Mouse (Mus musculus): ENCODE data around the gene P4ha3.

The P4ha3 gene

DNA sequence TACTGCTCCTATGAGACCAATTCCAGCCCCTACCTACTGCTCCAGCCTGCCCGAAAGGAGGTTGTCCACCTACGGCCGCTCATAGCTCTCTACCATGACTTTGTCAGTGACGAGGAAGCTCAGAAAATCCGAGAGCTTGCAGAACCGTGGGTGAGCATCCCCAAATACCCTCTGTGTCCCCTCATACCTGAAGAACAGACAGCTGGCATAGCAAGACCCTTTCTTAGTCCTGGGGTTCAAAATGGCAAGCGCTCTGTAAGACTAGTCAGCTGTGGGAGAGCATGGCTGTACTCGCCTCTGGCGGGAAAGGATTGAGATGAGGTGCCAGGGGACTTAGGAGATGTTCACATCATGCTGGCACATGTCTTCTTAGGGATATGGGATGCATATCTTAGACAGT lies 20.6 kb downstream of the P4ha3 start:
- no peak for DNase-seq (ENCODE audit: low spot score in 2 of 2)

DNA sequence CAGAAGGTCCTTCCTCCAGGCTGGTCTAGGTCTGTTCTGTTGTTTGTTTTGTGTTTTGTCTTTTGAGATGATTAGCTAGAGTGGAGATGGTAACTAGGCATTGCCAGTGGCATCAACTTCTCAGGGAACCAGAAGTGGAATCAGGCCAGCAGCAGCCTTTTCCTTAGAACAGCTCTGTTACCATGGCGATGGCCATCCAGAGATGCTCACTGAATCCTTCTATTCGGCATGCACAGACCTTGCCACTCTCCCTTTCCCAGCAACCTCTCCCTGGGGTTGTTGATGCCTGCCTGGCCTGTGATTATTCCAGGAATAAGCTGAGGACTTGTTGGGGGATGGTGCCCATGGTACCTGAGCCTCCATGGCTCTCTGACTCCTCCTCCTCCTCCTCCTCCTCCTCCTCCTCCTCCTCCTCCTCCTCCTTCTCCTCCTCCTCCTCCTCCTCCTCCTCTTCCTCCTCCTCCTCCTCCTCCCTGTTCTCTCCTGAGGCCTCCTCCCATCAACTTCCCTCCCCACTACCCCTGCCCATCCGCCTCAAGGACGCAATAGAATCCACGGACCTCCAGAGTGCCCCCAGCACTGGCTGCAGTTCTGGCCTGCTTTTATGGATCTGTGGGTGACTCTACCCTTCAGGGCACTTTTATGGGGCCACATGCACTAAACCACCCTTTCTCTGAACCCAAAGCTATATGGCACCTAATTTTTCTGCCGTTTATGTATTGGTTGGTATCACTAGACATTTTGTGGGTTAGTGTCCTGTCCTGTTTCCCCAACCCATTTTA lies 22.7 kb downstream of the P4ha3 start:
- DNase-seq (ENCODE audit: low spot score in 2 of 2): peak; percentile 51 to 52

- DNase-seq (ENCODE audit: low spot score in 2 of 2): no peak
These were observed 23.9 kb downstream of the P4ha3 start for GRCm38 (mm10) chr7:100309216-100309615.

DNA sequence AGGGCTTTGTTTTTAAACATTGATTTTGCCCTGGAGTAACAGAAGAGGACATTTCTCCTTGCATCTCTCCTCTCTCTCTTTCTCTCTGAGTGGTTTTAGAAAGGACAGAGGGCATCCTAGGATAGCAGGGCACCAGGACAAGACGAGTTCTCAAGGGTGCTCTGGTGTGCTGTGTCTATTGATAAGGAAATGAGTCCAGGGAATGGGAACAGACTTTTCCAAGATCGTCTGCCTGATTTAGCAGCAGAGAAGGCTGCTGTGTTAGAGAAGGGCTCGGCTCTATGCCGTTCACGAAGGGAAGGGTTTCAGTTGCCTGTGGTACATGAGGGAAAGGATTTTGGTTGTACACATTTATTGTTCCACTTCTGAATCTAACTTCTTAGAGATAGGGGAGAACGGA lies 24.4 kb downstream of the P4ha3 start:
- no peak for DNase-seq (ENCODE audit: low spot score in 2 of 2)

GRCm38 (mm10) chr7:100310290-100310689 lies 25.0 kb downstream of the P4ha3 start:
- DNase-seq (ENCODE audit: low spot score in 2 of 2): no peak

GRCm38 (mm10) chr7:100312716-100313115 lies 27.4 kb downstream of the P4ha3 start:
- no peak for DNase-seq (ENCODE audit: low spot score in 2 of 2)

GRCm38 (mm10) chr7:100316924-100317323 lies 31.6 kb downstream of the P4ha3 start:
- DNase-seq (ENCODE audit: low spot score in 2 of 2): no peak

GRCm38 (mm10) chr7:100317534-100317933 lies 32.2 kb downstream of the P4ha3 start:
- no peak for DNase-seq (ENCODE audit: low spot score in 2 of 2)

- no peak for DNase-seq (ENCODE audit: low spot score in 2 of 2)
These were observed 38.4 kb downstream of the P4ha3 start for GRCm38 (mm10) chr7:100323721-100324120.

GRCm38 (mm10) chr7:100325482-100325881 lies 40.2 kb downstream of the P4ha3 start:
- peak in 1 of 2 experiments; percentile 40 for DNase-seq (ENCODE audit: low spot score in 2 of 2)

GRCm38 (mm10) chr7:100327514-100327913 lies 42.2 kb downstream of the P4ha3 start:
- no peak for DNase-seq (ENCODE audit: low spot score in 2 of 2)

DNA sequence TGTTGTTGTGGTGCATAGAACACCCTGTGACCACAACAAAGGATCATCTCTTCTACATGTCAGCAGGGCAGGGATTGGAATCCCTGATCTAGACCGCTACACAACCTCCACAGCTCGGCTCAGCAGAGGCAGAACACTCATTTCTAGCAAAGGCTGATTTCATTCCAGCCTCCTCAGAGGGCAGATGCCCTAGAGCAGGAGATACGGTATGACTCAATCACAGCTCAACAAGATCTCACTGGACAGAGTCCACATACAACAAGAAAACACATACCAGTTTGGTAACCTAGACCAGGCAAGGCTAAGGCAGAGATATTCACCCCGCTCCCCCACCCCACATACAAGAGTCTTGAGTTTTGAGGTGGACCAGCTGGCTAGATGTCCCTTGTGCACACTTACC lies 43.3 kb downstream of the P4ha3 start:
- no peak for DNase-seq (ENCODE audit: low spot score in 2 of 2)

DNA sequence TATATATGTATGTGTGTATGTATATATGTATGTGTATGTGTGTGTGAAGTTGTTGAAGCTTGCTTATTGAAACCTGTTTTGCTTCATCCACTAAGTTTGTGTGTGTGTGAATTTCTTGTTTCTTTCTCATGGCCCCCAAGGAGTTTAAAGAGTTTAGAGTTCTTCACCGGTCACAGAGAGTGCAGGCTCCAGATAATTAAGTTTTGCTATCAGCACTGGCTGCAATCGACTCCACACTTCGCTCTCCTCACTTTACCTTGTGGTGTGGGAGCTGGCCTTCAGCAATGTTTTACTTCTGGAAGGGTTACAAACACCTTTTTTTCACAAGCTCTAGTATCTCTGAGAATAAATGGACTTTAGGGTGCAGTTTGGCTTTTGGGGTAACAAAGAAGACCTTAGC lies 45.9 kb downstream of the P4ha3 start:
- no peak for DNase-seq (ENCODE audit: low spot score in 2 of 2)

DNA sequence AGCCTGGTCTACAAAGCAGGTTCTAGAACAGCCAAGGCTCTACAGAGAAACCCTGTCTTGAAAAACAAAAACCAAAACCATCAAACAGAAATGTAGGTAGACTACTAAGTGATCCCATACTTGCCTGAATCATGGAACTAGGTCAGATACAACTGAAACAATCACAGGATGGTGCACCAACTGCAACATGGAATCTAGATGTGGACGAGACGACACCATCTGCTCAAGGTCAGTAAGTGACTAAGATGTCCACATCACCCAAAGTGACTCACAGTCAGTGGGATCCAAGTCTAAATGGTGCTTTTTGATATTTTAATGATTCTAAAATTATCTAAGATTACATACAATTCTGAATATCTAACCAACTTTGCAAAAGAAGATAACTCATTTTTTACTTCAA lies 50.6 kb downstream of the P4ha3 start:
- no peak for DNase-seq (ENCODE audit: low spot score in 2 of 2)

DNA sequence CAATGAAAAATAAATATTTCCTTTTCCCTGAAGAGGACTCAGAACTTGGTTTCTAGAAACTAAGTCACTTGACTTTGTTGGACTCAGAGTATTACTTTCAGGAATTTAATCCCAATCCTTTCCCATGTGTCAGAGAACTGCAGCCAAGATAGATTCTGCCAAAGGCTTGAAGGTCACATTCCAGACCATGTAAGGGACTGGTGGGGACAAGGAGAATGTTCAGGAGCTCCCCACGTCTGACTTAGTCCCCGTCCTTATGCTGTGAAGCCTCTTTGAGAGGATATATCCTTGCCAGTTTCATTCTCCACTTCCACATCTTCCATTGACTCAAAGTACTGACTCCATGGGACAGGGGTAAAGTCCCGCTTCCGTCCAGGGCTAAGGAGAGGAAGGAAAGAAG lies 69.7 kb downstream of the P4ha3 start:
- no peak for DNase-seq (ENCODE audit: low spot score in 2 of 2)

DNA sequence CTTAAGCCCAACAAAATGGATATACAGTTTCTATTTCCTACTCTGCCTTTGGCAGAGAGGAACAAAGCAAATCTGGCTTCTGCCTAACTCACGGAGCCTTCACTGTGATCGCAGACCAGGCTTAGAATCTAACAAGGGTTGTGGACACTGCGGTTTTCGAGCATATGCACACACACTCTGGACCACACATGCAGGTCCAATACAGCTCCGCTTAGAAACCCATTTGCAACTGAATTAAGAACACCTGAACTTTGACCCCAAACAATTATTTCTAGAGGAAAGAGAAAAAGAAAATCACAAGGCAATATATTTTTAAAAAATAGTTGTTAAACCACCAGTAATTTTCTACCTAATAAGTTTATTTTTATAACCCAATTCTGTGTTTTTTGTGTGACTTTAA lies 71.0 kb downstream of the P4ha3 start:
- DNase-seq (ENCODE audit: low spot score in 2 of 2): no peak

GRCm38 (mm10) chr7:100356768-100357167 lies 71.4 kb downstream of the P4ha3 start:
- no peak for DNase-seq (ENCODE audit: low spot score in 2 of 2)

GRCm38 (mm10) chr7:100357856-100358255 lies 72.5 kb downstream of the P4ha3 start:
- no peak for DNase-seq (ENCODE audit: low spot score in 2 of 2)

DNA sequence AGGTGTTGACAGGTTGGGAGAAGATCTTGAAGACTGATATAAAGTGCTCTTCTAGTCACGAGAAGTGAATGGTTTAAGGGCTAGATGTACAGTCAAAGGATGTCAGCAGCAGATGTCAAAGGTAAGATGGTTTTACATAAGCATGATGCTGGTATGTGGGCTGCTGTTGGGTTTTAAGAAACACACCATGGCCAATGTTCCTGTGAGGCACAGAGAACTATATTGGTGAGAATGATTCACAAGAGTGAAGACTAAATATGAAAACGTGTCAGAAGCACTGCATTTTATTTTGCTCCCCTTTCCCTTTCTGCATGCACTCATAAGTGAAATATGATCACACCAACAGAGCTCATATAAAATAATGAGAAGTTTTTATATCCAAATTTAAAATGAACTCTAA lies 77.8 kb downstream of the P4ha3 start:
- no peak for DNase-seq (ENCODE audit: low spot score in 2 of 2)

DNA sequence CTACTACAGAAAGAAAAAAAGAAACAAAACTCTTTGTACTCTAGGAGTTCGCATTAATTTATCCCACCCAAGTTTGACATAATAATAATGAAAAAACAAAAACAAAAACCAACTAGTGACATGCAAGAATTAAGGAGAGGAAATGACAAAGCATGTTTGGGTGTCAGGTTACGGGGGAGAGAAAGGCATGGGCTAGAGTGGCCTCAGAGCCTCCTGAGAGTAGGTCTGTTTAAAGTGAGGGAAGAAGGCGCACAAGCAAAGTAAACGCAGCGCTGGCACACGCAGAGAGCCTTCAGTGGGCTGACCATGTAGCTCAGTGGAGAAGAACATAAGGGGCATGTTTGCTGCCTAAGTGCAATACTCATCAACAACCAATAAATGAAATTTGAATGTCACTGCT lies 79.6 kb downstream of the P4ha3 start:
- no peak for DNase-seq (ENCODE audit: low spot score in 2 of 2)

Data from frontal cortex, postnatal 10 days (tissue).